Mouse (Mus musculus) skeletal muscle tissue, postnatal 0 days (tissue): ENCODE measurements around the gene Terf2ip. TPM values are rescaled to one million over a fixed set of nuclear protein-coding genes. Genes with fewer than 3 reads are reported as not detected.

Experiments used
- polyA plus RNA-seq: library from polyadenylated mRNA; unstranded; fragments of >200 nt; fragmentation: Nextera tagmentation; extraction: Ambion mirVana; gene quantifications from 2 replicates; pipeline ENCODE4 v1.2.1, GENCODE M21; 2015

The Terf2ip gene
- 12.2 and 12.6 TPM in 2 replicates for polyA plus RNA-seq

GRCm38 (mm10) chr8:112010997-112011815, at the start of gene Terf2ip, which contains the start of gene Kars:
Gene Terf2ip (plus strand): TSS chr8:112011398.
Gene Kars (minus strand): TSS chr8:112011323.

GRCm38 (mm10) chr8:111992013-111992702, 19.0 kb upstream of the Terf2ip start, which contains the start of gene Adat1:
Gene Adat1 (minus strand): TSS chr8:111992302.

GRCm38 (mm10) chr8:112014936-112015335, 3.7 kb downstream of the Terf2ip start, which contains the start of gene Gm6793:
Gene Gm6793 (minus strand): TSS chr8:112015036.

Other genes starting within 250 kb of the Terf2ip start
- 83.7 and 108 TPM in 2 replicates for gene Cfdp1, start 157.1 kb upstream of the Terf2ip start, polyA plus RNA-seq
- gene Tmem170, start 134.6 kb upstream of the Terf2ip start, polyA plus RNA-seq: 2.3 and 2.9 TPM in 2 replicates
- gene Chst5, start 101.0 kb upstream of the Terf2ip start, polyA plus RNA-seq: 0.60 and 2.0 TPM in 2 replicates
- 2.2 and 2.3 TPM in 2 replicates for gene Tmem231, start 77.5 kb upstream of the Terf2ip start, polyA plus RNA-seq
- 166 and 174 TPM in 2 replicates for gene Gabarapl2, start 70.7 kb upstream of the Terf2ip start, polyA plus RNA-seq
- gene Adat1, start 19.1 kb upstream of the Terf2ip start, polyA plus RNA-seq: 2.2 and 2.3 TPM in 2 replicates
- 115 and 118 TPM in 2 replicates for gene Kars, start 75 bp upstream of the Terf2ip start, polyA plus RNA-seq
- 0.09 and 0.22 TPM in 2 replicates for gene Gm6793, start 3.6 kb downstream of the Terf2ip start, polyA plus RNA-seq